ENCODE assay signal across 8 mouse cellular contexts in the genomic region with DNA sequence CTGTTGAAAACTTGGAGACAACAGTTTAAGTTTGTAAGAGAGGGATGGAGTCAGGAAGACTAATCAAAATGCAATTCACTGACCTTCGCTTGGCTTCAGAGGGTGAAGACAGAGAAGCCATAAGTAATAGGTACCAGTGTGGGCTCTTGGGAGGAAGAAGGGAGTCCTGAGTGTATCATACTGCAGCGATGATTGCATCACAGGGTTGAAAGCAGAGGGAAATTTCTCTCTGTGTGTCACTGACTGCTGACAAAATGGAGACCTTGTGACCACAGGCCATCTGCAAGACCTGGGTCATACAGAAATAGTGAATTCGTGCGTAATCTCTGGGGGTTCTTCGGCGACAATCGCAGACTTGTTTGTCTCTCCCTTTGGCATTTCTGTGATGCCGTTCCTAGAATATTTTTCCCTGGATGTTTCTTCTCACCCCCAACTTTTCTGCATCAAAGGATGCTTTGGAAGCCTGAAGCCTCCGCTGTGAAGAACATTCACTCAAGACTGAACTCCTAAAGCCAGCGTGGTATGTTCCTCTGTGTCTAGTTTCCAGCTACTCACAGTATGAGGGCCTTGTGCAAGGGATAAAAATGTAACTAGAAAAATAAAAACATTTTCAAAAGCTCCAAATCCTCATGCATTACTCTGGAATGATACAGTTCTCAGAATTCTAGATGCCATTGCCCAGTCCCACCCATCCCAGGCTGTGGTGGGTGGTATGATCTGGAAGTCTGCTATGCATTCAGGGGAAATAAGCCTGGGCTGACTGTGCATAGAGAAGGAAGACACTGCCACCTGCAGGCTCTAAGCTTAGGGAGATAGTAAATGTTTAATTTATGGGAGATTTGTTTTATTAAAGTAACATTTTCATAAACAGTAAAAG.
DNase-seq lines count a peak whose midpoint lies in the region; ATAC-seq and TF ChIP-seq lines count a peak whose summit lies in the region.

No protein-coding gene starts in this region.

- H3K4me1 ChIP-seq in forebrain, embryonic 11.5 days (replicated peaks; ENCODE audit: control insufficient read depth, insufficient read depth, low read length), result 0 out of 2 replicates have a peak, but pooled peaks cover 3% of the 10 kb centered on the region
- peaks cover 18% of the 10 kb centered on the region for H3K4me1 ChIP-seq in forebrain, embryonic 10.5 days
- 0 out of 2 replicates have a peak, but pooled peaks cover 6% of the 10 kb centered on the region for H3K4me1 ChIP-seq in forebrain, embryonic 12.5 days
- H3K4me1 ChIP-seq in hindbrain, embryonic 10.5 days (replicated peaks), result peaks cover 13% of the 10 kb centered on the region

- TF ChIP-seq POLR2A in brain, embryonic 14.5 days (IDR thresholded peaks at IDR 0.05; ENCODE audit: borderline replicate concordance, extremely low read depth, insufficient read depth, insufficient read length, poor library complexity, severe bottlenecking), result no peak

- 89% methylated on average over 10 of the region's 10 CpGs for WGBS in forebrain, embryonic 11.5 days
- WGBS in forebrain, embryonic 10.5 days, result 90% methylated on average over 10 of the region's 10 CpGs
- WGBS in forebrain, embryonic 12.5 days, result 89% methylated on average over 10 of the region's 10 CpGs
- 90% methylated on average over 10 of the region's 10 CpGs for WGBS in hindbrain, embryonic 10.5 days

- peak; percentile 74; the same call in 1 of the 2 replicates for ATAC-seq in forebrain, embryonic 11.5 days (replicated peaks; ENCODE audit: low FRiP score)
- peak; percentile 85; the same call in 1 of the 2 replicates for ATAC-seq in forebrain, embryonic 12.5 days (ENCODE audit: low FRiP score)

- no peak overlapping the region for H3K4me3 ChIP-seq in forebrain, embryonic 11.5 days (ENCODE audit: low read depth, low read length)
- H3K4me3 ChIP-seq in forebrain, embryonic 10.5 days, result no peak overlapping the region
- H3K4me3 ChIP-seq in forebrain, embryonic 12.5 days (replicated peaks), result no peak overlapping the region
- no peak overlapping the region for H3K4me3 ChIP-seq in hindbrain, embryonic 10.5 days

- no peak overlapping the region for H3K9ac ChIP-seq in forebrain, embryonic 11.5 days (ENCODE audit: low read length)
- no peak overlapping the region for H3K9ac ChIP-seq in forebrain, embryonic 12.5 days

- TF ChIP-seq CTCF in brain, embryonic 14.5 days (IDR thresholded peaks at IDR 0.05; ENCODE audit: borderline replicate concordance, extremely low read depth, insufficient read depth, insufficient read length), result peak; percentile 68; the same call in 1 of the 2 replicates

- H3K27ac ChIP-seq in forebrain, embryonic 11.5 days (ENCODE audit: low read depth, low read length), result no peak overlapping the region
- H3K27ac ChIP-seq in forebrain, embryonic 10.5 days, result no peak overlapping the region
- no peak overlapping the region for H3K27ac ChIP-seq in forebrain, embryonic 12.5 days
- no peak overlapping the region for H3K27ac ChIP-seq in hindbrain, embryonic 10.5 days

- H3K27me3 ChIP-seq in forebrain, embryonic 11.5 days (ENCODE audit: control insufficient read depth, insufficient read depth, low read length), result no peaks in the 10 kb centered on the region
- H3K27me3 ChIP-seq in forebrain, embryonic 10.5 days (ENCODE audit: poor library complexity, severe bottlenecking), result peaks cover 3% of the 10 kb centered on the region; the same call in 1 of the 2 replicates
- no peaks in the 10 kb centered on the region for H3K27me3 ChIP-seq in forebrain, embryonic 12.5 days
- peaks cover 4% of the 10 kb centered on the region; the same call in 1 of the 2 replicates for H3K27me3 ChIP-seq in hindbrain, embryonic 10.5 days (ENCODE audit: insufficient read depth, poor library complexity, severe bottlenecking)

- H3K9me3 ChIP-seq in forebrain, embryonic 11.5 days (ENCODE audit: control insufficient read depth, low read length), result no peaks in the 10 kb centered on the region
- no peaks in the 10 kb centered on the region for H3K9me3 ChIP-seq in forebrain, embryonic 10.5 days
- H3K9me3 ChIP-seq in forebrain, embryonic 12.5 days, result no peaks in the 10 kb centered on the region
- no peaks in the 10 kb centered on the region for H3K9me3 ChIP-seq in hindbrain, embryonic 10.5 days

- H3K4me2 ChIP-seq in forebrain, embryonic 11.5 days (ENCODE audit: low read depth, low read length, severe bottlenecking), result no peak overlapping the region
- H3K4me2 ChIP-seq in forebrain, embryonic 12.5 days, result no peak overlapping the region

- no peaks in the 10 kb centered on the region for H3K36me3 ChIP-seq in forebrain, embryonic 11.5 days (ENCODE audit: control insufficient read depth, insufficient read depth, low read length)
- H3K36me3 ChIP-seq in forebrain, embryonic 10.5 days (replicated peaks), result no peaks in the 10 kb centered on the region
- H3K36me3 ChIP-seq in forebrain, embryonic 12.5 days (replicated peaks), result no peaks in the 10 kb centered on the region
- no peaks in the 10 kb centered on the region for H3K36me3 ChIP-seq in hindbrain, embryonic 10.5 days

- DNase-seq in forebrain, embryonic 11.5 days (ENCODE audit: low spot score), result no peak
- DNase-seq in forebrain, embryonic 10.5 days (ENCODE audit: extremely low spot score, low spot score), result no peak
- peak; percentile 89 for DNase-seq in brain, embryonic 14.5 days (ENCODE audit: low read depth)
- DNase-seq in hindbrain, embryonic 10.5 days (ENCODE audit: low spot score), result peak; percentile 23
- peak; percentile 74 to 80 for DNase-seq in layer of hippocampus, postnatal 10 days (ENCODE audit: low spot score in 2 of 2)
- peak; percentile 50 to 74 for DNase-seq in lung, postnatal 4 days
- DNase-seq in right cerebral cortex, postnatal 4 days, result peak; percentile 71

Comparison
In these comparisons a context has a peak if more than half of its experiments do, and no peak if none do; other contexts are left out.
1. DNase-seq: peak in brain, embryonic 14.5 days (single experiment), hindbrain, embryonic 10.5 days (single experiment), layer of hippocampus, postnatal 10 days (2 of 2), lung, postnatal 4 days (2 of 2) and right cerebral cortex, postnatal 4 days (single experiment); none in forebrain, embryonic 11.5 days (single experiment) and forebrain, embryonic 10.5 days (single experiment).